Mouse (Mus musculus) megakaryocyte-erythroid progenitor cell, adult 5-6 weeks (primary cell): ENCODE results near the gene Asb18. TPM values are rescaled to one million over a fixed set of nuclear protein-coding genes. Genes with fewer than 3 reads are reported as not detected.

Experiments used
- ATAC-seq: replicated peaks from 2 replicates; pipeline ENCODE4 v1.8.0; 2016; ENCODE audit warnings: mild to moderate bottlenecking, inconsistent platforms; ENCODE audit not compliant: severe bottlenecking, poor library complexity, low FRiP score, low TSS enrichment
- total RNA-seq, 2 experiments: library from RNA; stranded (forward) in 1 of 2; stranded (reverse) in 1 of 2; fragments of 200-1000, 215-1000 nt in 1 of 2; fragments of >200 nt in 1 of 2; fragmentation: Nextera tagmentation in 1 of 2; gene quantifications; 2 replicates each; pipeline ENCODE4 v1.2.3; 2014 to 2017

Gene Asb18
- total RNA-seq, 2 experiments from 2014 or later: not detected

- ATAC-seq: no peak
Observed at GRCm38 (mm10) chr1:89919206-89919605, 95.3 kb downstream of the Asb18 start.

- ATAC-seq: no peak
Observed at GRCm38 (mm10) chr1:89918111-89918510, 96.4 kb downstream of the Asb18 start.

- no peak for ATAC-seq
Observed at GRCm38 (mm10) chr1:89913611-89914010, 100.9 kb downstream of the Asb18 start.

- ATAC-seq: no peak
Observed at GRCm38 (mm10) chr1:89912392-89912791, 102.1 kb downstream of the Asb18 start.

DNA sequence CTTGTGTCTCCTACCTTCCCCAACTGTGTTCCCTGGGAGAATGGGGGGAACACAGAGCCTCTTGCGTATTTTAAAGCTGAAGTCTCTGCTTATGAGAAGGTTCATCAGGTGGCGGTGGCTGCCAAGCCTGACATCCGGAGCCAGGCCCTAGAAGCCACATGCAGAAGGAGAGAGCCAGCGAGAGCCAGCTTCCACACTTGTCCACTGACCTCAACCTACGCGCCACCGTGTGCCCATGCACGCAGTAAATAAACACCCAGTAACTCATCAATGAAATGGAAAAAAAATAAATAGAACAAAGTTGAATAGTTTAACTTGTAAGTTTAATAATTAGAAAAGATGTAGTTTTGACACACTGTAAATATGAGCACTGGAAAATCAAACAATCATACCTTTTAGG is 104.7 kb downstream of the Asb18 start:
- no peak for ATAC-seq

GRCm38 (mm10) chr1:89902641-89903040 is 111.8 kb downstream of the Asb18 start:
- ATAC-seq: no peak

DNA sequence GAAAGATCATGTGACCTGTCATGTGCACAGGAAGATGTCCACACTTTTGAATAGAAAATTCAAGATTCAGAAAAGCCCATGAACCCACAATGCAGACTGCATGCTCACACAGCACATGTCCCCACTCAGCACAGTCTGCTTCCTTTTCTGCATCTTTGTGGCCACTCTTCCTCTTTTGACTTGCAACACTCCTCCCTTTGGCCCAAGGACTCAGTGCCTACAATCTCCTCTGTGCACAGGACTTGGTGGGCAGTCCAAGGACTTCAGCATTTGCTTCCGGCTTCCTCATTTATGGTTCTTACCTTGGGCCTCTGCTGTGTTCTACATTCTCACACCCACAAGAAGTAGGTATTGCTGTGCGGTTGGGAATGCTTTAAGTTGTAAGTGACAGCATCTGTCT is 112.2 kb downstream of the Asb18 start:
- ATAC-seq: no peak

DNA sequence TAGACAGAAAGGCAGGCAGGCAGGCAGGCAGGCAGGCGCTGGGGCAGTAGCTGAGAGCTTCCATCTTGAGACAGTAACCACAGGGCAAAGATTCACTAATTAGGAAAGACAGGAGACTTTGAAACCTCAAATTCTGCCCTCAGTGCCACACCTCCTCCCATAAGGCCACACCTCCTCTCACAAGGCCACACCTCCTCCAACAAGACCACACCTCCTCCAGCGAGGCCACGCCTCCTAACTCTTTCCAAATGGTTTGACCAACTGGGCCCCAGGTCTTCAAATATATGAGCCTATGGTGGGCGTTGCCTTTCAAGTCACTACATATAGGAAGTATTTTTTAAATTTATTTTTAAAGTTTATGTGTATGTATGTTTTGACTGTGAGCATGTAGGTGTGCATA is 113.1 kb downstream of the Asb18 start:
- no peak for ATAC-seq

Other genes with a start within 250 kb of the Asb18 start
- not detected in 2 replicates for gene Gbx2, start 83.5 kb downstream of the Asb18 start, total RNA-seq (2014; fragmentation: Nextera tagmentation)
- 1.6 and 4.5 TPM in 2 replicates for gene Gbx2, start 83.5 kb downstream of the Asb18 start, total RNA-seq (2017)
- gene Iqca, start 138.7 kb upstream of the Asb18 start, total RNA-seq (2014; fragmentation: Nextera tagmentation): not detected in 2 replicates
- not detected in 2 replicates for gene Iqca, start 138.7 kb upstream of the Asb18 start, total RNA-seq (2017)
- not detected in 2 replicates for gene Ackr3, start 189.3 kb upstream of the Asb18 start, total RNA-seq (2014; fragmentation: Nextera tagmentation)
- not detected in 2 replicates for gene Ackr3, start 189.3 kb upstream of the Asb18 start, total RNA-seq (2017)